Mouse (Mus musculus) limb, embryonic 14.5 days (tissue): ENCODE measurements around the gene Gm10961. TPM values are rescaled to one million over a fixed set of nuclear protein-coding genes. Genes with fewer than 3 reads are reported as not detected.

Source experiments
- ATAC-seq: fragments of 200-750 bp; cut with Nextera tagmentation; 2 replicates; pipeline ENCODE4 v1.8.0; 2017; ENCODE audit warnings: low read depth, moderate number of reproducible peaks, moderate TSS enrichment; ENCODE audit not compliant: low FRiP score
- DNase-seq: peaks from one replicate; pipeline ENCODE4 v3.0.0-alpha.2; 2015; ENCODE audit warnings: low spot score
- H3K27ac ChIP-seq: fragments of 300-500 bp; sonication (generic); replicated peaks from 2 replicates; pipeline ENCODE4 v1.5.1; 2014; ENCODE audit warnings: low read depth, mild to moderate bottlenecking, low read length, moderate library complexity, mixed read lengths
- H3K27me3 ChIP-seq: fragments of 300-500 bp; sonication (generic); 2 replicates; pipeline ENCODE4 v1.6.1; 2014; ENCODE audit warnings: low read length, mixed read lengths; ENCODE audit not compliant: control insufficient read depth, insufficient read depth
- H3K36me3 ChIP-seq: fragments of 300-500 bp; sonication (generic); 2 replicates; pipeline ENCODE4 v1.6.1; 2014; ENCODE audit warnings: mild to moderate bottlenecking, low read length, moderate library complexity, mixed read lengths; ENCODE audit not compliant: control insufficient read depth, insufficient read depth
- H3K4me1 ChIP-seq: fragments of 300-500 bp; sonication (generic); 2 replicates; pipeline ENCODE4 v1.6.1; 2014; ENCODE audit warnings: antibody characterized with exemption, low read length, mixed read lengths; ENCODE audit not compliant: control insufficient read depth, insufficient read depth
- H3K4me2 ChIP-seq: fragments of 300-500 bp; sonication (generic); replicated peaks from 2 replicates; pipeline ENCODE4 v1.6.1; 2014; ENCODE audit warnings: low read depth, mild to moderate bottlenecking, low read length, moderate library complexity; ENCODE audit not compliant: severe bottlenecking
- H3K4me3 ChIP-seq: fragments of 300-500 bp; sonication (generic); replicated peaks from 2 replicates; pipeline ENCODE4 v1.5.1; 2014; ENCODE audit warnings: low read length
- H3K9ac ChIP-seq: fragments of 300-500 bp; sonication (generic); 2 replicates; pipeline ENCODE4 v1.6.1; 2014; ENCODE audit warnings: mild to moderate bottlenecking, low read depth, low read length, moderate library complexity; ENCODE audit not compliant: severe bottlenecking
- H3K9me3 ChIP-seq: fragments of 300-500 bp; sonication (generic); 2 replicates; pipeline ENCODE4 v1.6.1; 2016; ENCODE audit warnings: low read length; ENCODE audit not compliant: control insufficient read depth
- POLR2A ChIP-seq: fragments of 200-500 bp; IDR thresholded peaks from 2 replicates; pipeline ENCODE4 v1.8.0; 2012; ENCODE audit warnings: inconsistent platforms, mild to moderate bottlenecking, moderate library complexity, borderline replicate concordance; ENCODE audit not compliant: insufficient read depth, insufficient read length; ENCODE audit errors: extremely low read depth
- WGBS: fragments of 180-500 bp; shearing (Covaris S2); extraction: QIAGEN DNeasy Blood & Tissue Kit; methylation state at CpG from one replicate; pipeline ENCODE4 v1.1.7; 2014; 5-methylcytosine and 5-hydroxymethylcytosine counted together
- polyA plus RNA-seq, 2 experiments: library from polyadenylated mRNA; depleted of rRNA in 1 of 2; stranded (reverse) in 1 of 2; unstranded in 1 of 2; fragments of >200 nt; fragmentation: Nextera tagmentation in 1 of 2; extraction: Ambion mirVana in 1 of 2; gene quantifications; 2 replicates each; pipeline versions ENCODE4 v1.2.1 to v1.2.3; 2012 to 2014

The Gm10961 gene
- polyA plus RNA-seq (2012; rRNA removed) (not detected in 2 replicates), polyA plus RNA-seq (2014; fragmentation: Nextera tagmentation; extraction: Ambion mirVana) (not detected in 2 replicates)

- under 1% methylated on average over 30 of the region's 48 CpGs for WGBS
- TF ChIP-seq POLR2A: no peak
- peak within 1 kb of the TSS; percentile 96 for H3K9ac ChIP-seq
Observed at GRCm38 (mm10) chr3:107630682-107631522, at the start of gene Gm10961. Gene Gm10961 (plus strand): TSS chr3:107631322.

DNA sequence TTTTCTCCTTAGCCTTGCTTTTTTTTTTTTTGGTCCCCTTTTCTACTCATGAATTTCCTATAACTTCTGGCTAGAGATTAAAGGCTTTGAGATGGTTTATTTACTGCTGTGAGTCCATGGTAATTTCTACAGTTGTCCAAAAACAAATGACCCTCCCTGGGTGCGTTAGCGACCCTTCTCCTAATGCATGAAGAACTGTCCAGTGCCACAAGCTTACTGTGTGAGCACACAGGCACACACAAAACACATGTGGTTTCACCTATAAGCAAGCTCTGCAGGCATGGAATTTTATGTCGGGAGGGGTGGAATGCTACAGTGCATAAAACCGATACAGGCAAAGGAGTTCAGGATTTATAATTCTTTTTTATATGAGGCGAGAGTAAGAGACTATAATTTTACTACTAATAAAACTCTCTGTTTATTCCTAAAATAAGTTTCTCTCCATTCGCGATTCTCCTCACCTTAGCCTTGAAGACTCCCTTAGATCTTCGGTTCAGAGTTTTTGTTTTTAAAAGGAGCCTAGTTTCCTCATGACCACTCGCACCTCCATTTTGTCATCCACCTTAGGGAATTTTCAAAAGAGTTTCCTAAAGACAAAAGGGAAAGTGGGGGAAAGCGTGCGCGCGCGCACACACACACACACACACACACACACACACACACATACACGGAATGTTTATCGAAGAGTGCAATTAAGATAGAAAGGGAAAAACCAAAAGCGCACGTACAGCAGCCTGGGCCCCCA is 48.8 kb upstream of the Gm10961 start:
- H3K4me2 ChIP-seq: peak overlapping the region; percentile 85
- peak overlapping the region; percentile 43 for H3K4me3 ChIP-seq
- H3K9me3 ChIP-seq: no peaks in the 10 kb centered on the region
- TF ChIP-seq POLR2A: no peak
- H3K9ac ChIP-seq: peak overlapping the region; percentile 55
- ATAC-seq (no peak), DNase-seq (no peak)
- peaks cover 61% of the 10 kb centered on the region for H3K27me3 ChIP-seq
- H3K36me3 ChIP-seq: no peaks in the 10 kb centered on the region
- no peak overlapping the region for H3K27ac ChIP-seq
- 2% methylated on average over 18 of the region's 18 CpGs for WGBS
- H3K4me1 ChIP-seq: peaks cover 16% of the 10 kb centered on the region

More at GRCm38 (mm10) chr3:107630682-107631522, at the start of gene Gm10961:
- H3K36me3 ChIP-seq: peaks cover 36% of the 10 kb centered on the region
- peak within 1 kb of the TSS; percentile 83 for H3K27ac ChIP-seq
- no peaks in the 10 kb centered on the region for H3K27me3 ChIP-seq
- peak; percentile 44 for DNase-seq
- H3K4me3 ChIP-seq: peak within 1 kb of the TSS; percentile 99
- H3K4me2 ChIP-seq: peak within 1 kb of the TSS; percentile 68
- ATAC-seq: peak; percentile 66
- no peaks in the 10 kb centered on the region for H3K9me3 ChIP-seq
- H3K4me1 ChIP-seq: peaks cover 7% of the 10 kb centered on the region

DNA sequence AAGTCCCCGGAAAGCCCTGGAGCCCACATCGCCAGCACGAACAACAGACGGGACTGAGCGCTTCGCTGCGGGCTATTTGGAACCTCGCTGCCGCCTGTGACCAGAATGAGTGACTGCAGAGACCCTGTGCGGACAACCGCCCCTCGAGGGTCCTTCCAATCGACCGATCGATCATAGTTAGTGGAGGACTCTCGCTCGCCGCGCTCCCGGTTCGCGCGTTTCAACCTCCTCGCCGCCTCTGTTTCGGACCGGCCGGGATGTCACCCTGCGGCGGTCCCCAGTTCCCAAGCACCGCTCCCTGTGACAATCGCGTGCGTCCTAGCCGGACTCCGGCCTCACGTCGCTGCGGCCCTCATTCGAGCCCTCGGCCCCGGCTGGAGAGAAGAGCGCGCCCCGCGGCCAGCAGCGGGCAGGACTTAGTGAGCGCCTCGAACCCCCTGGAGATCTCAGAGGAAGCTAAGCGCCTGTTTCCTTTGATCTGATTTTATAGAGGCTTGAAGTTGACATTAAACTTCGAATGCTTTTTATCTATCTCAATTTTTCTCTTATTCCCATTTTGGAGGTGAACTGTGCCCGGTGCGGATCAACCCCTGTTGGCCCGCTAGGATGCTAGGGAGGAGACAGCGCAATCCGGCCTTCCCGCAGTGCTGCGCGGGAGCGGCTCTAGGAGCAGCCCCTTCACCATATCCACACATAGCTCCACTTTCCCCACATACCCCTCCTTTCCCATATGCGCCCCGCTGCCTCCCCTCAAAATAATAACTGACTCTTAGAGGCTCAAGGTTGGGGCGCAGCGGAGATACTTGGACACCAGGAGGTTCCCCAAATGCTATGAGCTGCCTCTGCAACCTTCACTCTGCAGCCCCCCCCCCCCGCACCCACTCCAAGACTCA is 48.0 kb upstream of the Gm10961 start:
- no peaks in the 10 kb centered on the region for H3K36me3 ChIP-seq
- no peak for TF ChIP-seq POLR2A
- no peak overlapping the region for H3K27ac ChIP-seq
- H3K9me3 ChIP-seq: no peaks in the 10 kb centered on the region
- DNase-seq (no peak), ATAC-seq (no peak)
- H3K4me3 ChIP-seq: peak overlapping the region; percentile 43
- peaks cover 16% of the 10 kb centered on the region for H3K4me1 ChIP-seq
- H3K9ac ChIP-seq: peak overlapping the region; percentile 55
- WGBS: under 1% methylated on average over 64 of the region's 65 CpGs
- peaks cover 61% of the 10 kb centered on the region for H3K27me3 ChIP-seq
- H3K4me2 ChIP-seq: peak overlapping the region; percentile 85

DNA sequence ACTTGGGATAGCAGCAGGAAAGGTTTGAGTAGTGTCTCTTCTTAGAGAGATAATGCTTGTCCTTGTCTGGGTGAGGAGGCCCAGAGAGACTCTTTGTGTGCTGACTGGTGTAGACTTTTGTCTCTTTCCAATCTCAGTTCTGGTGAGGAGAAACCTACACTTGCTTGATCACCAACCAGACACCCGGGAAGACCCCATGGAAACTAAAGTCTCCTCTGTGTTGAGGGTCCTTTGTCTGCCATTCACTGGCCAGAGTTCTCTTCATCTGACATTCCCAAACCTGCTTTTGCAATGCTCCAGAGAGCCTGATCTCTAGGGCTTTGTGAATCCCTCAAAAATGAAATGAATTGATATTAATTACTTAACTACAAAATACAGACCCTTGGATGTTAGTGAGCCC is 47.2 kb upstream of the Gm10961 start:
- H3K4me1 ChIP-seq: peaks cover 16% of the 10 kb centered on the region
- no peaks in the 10 kb centered on the region for H3K9me3 ChIP-seq
- TF ChIP-seq POLR2A: no peak
- H3K27ac ChIP-seq: no peak overlapping the region
- H3K36me3 ChIP-seq: no peaks in the 10 kb centered on the region
- DNase-seq: no peak
- no peak for ATAC-seq
- WGBS: 30% methylated on average over 1 of the region's 1 CpGs
- no peak overlapping the region for H3K4me2 ChIP-seq
- no peak overlapping the region for H3K4me3 ChIP-seq
- H3K27me3 ChIP-seq: peaks cover 65% of the 10 kb centered on the region
- no peak overlapping the region for H3K9ac ChIP-seq
